8 mouse cellular contexts compared by ENCODE assay signal in the genomic region with DNA sequence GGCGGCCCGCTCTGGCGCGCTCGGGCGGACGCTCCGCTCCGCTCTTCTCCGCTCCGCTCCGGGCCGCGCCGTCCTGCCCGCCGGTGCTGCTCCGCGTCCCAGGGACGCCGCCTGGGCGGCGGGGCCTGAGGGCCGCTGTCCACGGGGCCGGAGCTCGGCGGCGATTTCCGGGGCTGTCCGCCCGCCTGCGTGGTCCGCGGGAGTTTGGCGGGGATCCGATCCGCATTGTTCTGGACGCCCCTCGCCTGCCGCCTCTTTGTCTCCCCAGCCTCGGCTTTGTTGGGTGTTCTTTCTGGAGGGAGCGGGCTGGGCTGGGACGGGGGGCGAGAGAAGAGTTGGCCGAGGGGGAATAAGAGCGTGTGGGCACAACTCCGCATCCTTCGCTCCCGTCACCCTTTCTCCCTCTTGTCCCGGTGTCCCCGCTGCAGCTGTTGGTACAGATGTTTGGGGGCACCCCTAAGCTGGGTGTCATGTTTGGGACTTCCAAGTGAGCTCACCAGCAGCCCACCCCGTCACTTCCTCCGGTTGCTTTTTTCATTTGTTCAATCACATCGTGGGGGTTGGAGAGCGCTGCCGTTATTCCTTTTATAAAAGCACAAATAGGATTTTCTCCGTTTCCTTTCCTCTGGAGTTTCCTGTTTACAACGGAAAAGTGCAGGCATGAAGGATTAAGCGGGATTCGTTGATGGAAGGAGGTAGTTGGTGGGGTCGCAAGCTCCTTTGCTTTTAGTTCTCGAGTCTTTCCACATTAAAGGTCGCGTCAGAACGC. TPM values are rescaled to one million over a fixed set of nuclear protein-coding genes. Genes with fewer than 3 reads are reported as not detected.
A peak's percentile ranks its signal among the peaks of the same experiment; 100 is the strongest.
DNase-seq lines count a peak whose midpoint lies in the region; ATAC-seq and TF ChIP-seq lines count a peak whose summit lies in the region.

No protein-coding gene starts in this region.

- peak overlapping the region; percentile 97 for H3K9ac ChIP-seq in embryonic facial prominence, embryonic 11.5 days (replicated peaks; ENCODE audit: low read length)
- peak overlapping the region; percentile 99 for H3K9ac ChIP-seq in heart, embryonic 11.5 days (ENCODE audit: low read depth, low read length)
- H3K9ac ChIP-seq in kidney, embryonic 16.5 days (replicated peaks; ENCODE audit: low read length): peak overlapping the region; percentile 93
- H3K9ac ChIP-seq in liver, postnatal 0 days (replicated peaks): peak overlapping the region; percentile 97
- peak overlapping the region; percentile 95 for H3K9ac ChIP-seq in neural tube, embryonic 12.5 days

- H3K4me2 ChIP-seq in embryonic facial prominence, embryonic 11.5 days (ENCODE audit: low read depth, low read length): peak overlapping the region; percentile 50
- H3K4me2 ChIP-seq in heart, embryonic 11.5 days: peak overlapping the region; percentile 73
- peak overlapping the region; percentile 83 for H3K4me2 ChIP-seq in kidney, embryonic 16.5 days (replicated peaks; ENCODE audit: low read depth, low read length)
- peak overlapping the region; percentile 91 for H3K4me2 ChIP-seq in liver, postnatal 0 days (ENCODE audit: low read depth, low read length)
- peak overlapping the region; percentile 78 for H3K4me2 ChIP-seq in neural tube, embryonic 12.5 days (replicated peaks)

- H3K27me3 ChIP-seq in embryonic facial prominence, embryonic 11.5 days (ENCODE audit: control insufficient read depth, insufficient read depth, low read length): no peaks in the 10 kb centered on the region
- H3K27me3 ChIP-seq in heart, embryonic 11.5 days (ENCODE audit: control insufficient read depth, insufficient read depth, low read length): no peaks in the 10 kb centered on the region
- H3K27me3 ChIP-seq in kidney, embryonic 16.5 days (ENCODE audit: insufficient read depth, low read length): no peaks in the 10 kb centered on the region
- no peaks in the 10 kb centered on the region for H3K27me3 ChIP-seq in liver, postnatal 0 days (ENCODE audit: insufficient read depth, low read length)
- H3K27me3 ChIP-seq in neural tube, embryonic 12.5 days (replicated peaks): no peaks in the 10 kb centered on the region

- DNase-seq in B cell, adult 2 months: peak; percentile 56 to 58
- peak; percentile 65 for DNase-seq in NIH3T3 (ENCODE audit: low read depth)
- DNase-seq in embryonic facial prominence, embryonic 11.5 days (ENCODE audit: low spot score): peak; percentile 67
- peak; percentile 63 for DNase-seq in liver, postnatal 0 days
- peak; percentile 74 for DNase-seq in thymus, postnatal 14 days

- no peak for TF ChIP-seq CTCF in liver, postnatal 0 days (IDR thresholded peaks at IDR 0.05; ENCODE audit: low read depth)

- H3K4me1 ChIP-seq in embryonic facial prominence, embryonic 11.5 days (ENCODE audit: control insufficient read depth, insufficient read depth, low read length): no peaks in the 10 kb centered on the region
- peaks cover 6% of the 10 kb centered on the region for H3K4me1 ChIP-seq in heart, embryonic 11.5 days (ENCODE audit: control insufficient read depth, insufficient read depth, low read length)
- H3K4me1 ChIP-seq in kidney, embryonic 16.5 days (ENCODE audit: insufficient read depth, low read length): peaks cover 28% of the 10 kb centered on the region
- peaks cover 20% of the 10 kb centered on the region for H3K4me1 ChIP-seq in liver, postnatal 0 days (ENCODE audit: insufficient read depth)
- peaks cover 20% of the 10 kb centered on the region for H3K4me1 ChIP-seq in neural tube, embryonic 12.5 days

- peak overlapping the region; percentile 82 for H3K27ac ChIP-seq in embryonic facial prominence, embryonic 11.5 days (replicated peaks; ENCODE audit: low read depth, low read length)
- H3K27ac ChIP-seq in heart, embryonic 11.5 days (ENCODE audit: low read depth, low read length): peak overlapping the region; percentile 92
- H3K27ac ChIP-seq in kidney, embryonic 16.5 days (ENCODE audit: low read length): peak overlapping the region; percentile 91
- peak overlapping the region; percentile 95 for H3K27ac ChIP-seq in liver, postnatal 0 days (ENCODE audit: low read depth)
- H3K27ac ChIP-seq in neural tube, embryonic 12.5 days: peak overlapping the region; percentile 88

- H3K4me3 ChIP-seq in embryonic facial prominence, embryonic 11.5 days (ENCODE audit: low read depth, low read length): peak overlapping the region; percentile 87
- peak overlapping the region; percentile 99 for H3K4me3 ChIP-seq in heart, embryonic 11.5 days (ENCODE audit: low read depth, low read length)
- peak overlapping the region; percentile 91 for H3K4me3 ChIP-seq in kidney, embryonic 16.5 days (ENCODE audit: low read length)
- H3K4me3 ChIP-seq in liver, postnatal 0 days (ENCODE audit: low read depth, low read length): peak overlapping the region; percentile 86
- H3K4me3 ChIP-seq in neural tube, embryonic 12.5 days: peak overlapping the region; percentile 96

- under 1% methylated on average over 57 of the region's 66 CpGs for WGBS in embryonic facial prominence, embryonic 11.5 days
- WGBS in heart, embryonic 11.5 days (ENCODE audit: insufficient replicate concordance): 2% methylated on average over 65 of the region's 66 CpGs
- under 1% methylated on average over 64 of the region's 66 CpGs for WGBS in kidney, embryonic 16.5 days
- under 1% methylated on average over 59 of the region's 66 CpGs for WGBS in liver, postnatal 0 days (ENCODE audit: insufficient replicate concordance)
- WGBS in neural tube, embryonic 12.5 days: under 1% methylated on average over 66 of the region's 66 CpGs

- no peaks in the 10 kb centered on the region for H3K36me3 ChIP-seq in embryonic facial prominence, embryonic 11.5 days (replicated peaks; ENCODE audit: control insufficient read depth, insufficient read depth, low read depth, low read length)
- H3K36me3 ChIP-seq in heart, embryonic 11.5 days (ENCODE audit: control insufficient read depth, insufficient read depth, low read length): no peaks in the 10 kb centered on the region
- no peaks in the 10 kb centered on the region for H3K36me3 ChIP-seq in kidney, embryonic 16.5 days (ENCODE audit: insufficient read depth, low read length)
- H3K36me3 ChIP-seq in liver, postnatal 0 days (replicated peaks; ENCODE audit: insufficient read depth, low read length): no peaks in the 10 kb centered on the region
- no peaks in the 10 kb centered on the region for H3K36me3 ChIP-seq in neural tube, embryonic 12.5 days

- H3K9me3 ChIP-seq in embryonic facial prominence, embryonic 11.5 days (replicated peaks; ENCODE audit: control insufficient read depth, low read length): no peaks in the 10 kb centered on the region
- H3K9me3 ChIP-seq in heart, embryonic 11.5 days (replicated peaks; ENCODE audit: control insufficient read depth, low read length): no peaks in the 10 kb centered on the region
- H3K9me3 ChIP-seq in kidney, embryonic 16.5 days (ENCODE audit: low read length): no peaks in the 10 kb centered on the region
- H3K9me3 ChIP-seq in liver, postnatal 0 days (ENCODE audit: low read length): no peaks in the 10 kb centered on the region
- H3K9me3 ChIP-seq in neural tube, embryonic 12.5 days: no peaks in the 10 kb centered on the region

- no peak for TF ChIP-seq EP300 in liver, postnatal 0 days (IDR thresholded peaks at IDR 0.05; ENCODE audit: low read depth)

- ATAC-seq in embryonic facial prominence, embryonic 11.5 days (replicated peaks; ENCODE audit: insufficient number of reproducible peaks, low FRiP score, low TSS enrichment, low read depth): peak; percentile 69
- peak; percentile 80 for ATAC-seq in heart, embryonic 11.5 days (replicated peaks; ENCODE audit: insufficient number of reproducible peaks, low FRiP score, low TSS enrichment)
- peak; percentile 85 for ATAC-seq in kidney, embryonic 16.5 days (ENCODE audit: low FRiP score, low TSS enrichment)
- peak; percentile 73 for ATAC-seq in liver, postnatal 0 days
- ATAC-seq in neural tube, embryonic 12.5 days (ENCODE audit: low FRiP score, low read depth): peak; percentile 81

RNA-seq across cellular contexts. Expression of a gene that starts 0.8 kb away (rescaled TPM):
- polyA plus RNA-seq in embryonic facial prominence, embryonic 11.5 days (2014; fragmentation: Nextera tagmentation; extraction: Ambion mirVana): 26.0 and 29.4 TPM in 2 replicates
- 17.3 and 19.0 TPM in 2 replicates for polyA plus RNA-seq in heart, embryonic 11.5 days (2014; fragmentation: Nextera tagmentation; extraction: Ambion mirVana)
- 29.1 and 29.9 TPM in 2 replicates for polyA plus RNA-seq in kidney, embryonic 16.5 days (2015; fragmentation: Nextera tagmentation; extraction: Ambion mirVana)
- polyA plus RNA-seq in liver, postnatal 0 days (2015; fragmentation: Nextera tagmentation; extraction: Ambion mirVana): 13.4 and 14.0 TPM in 2 replicates
- 29.3 and 33.8 TPM in 2 replicates for polyA plus RNA-seq in neural tube, embryonic 12.5 days (2016; fragmentation: Nextera tagmentation; extraction: Ambion mirVana)

Comparison
In these comparisons a context has a peak if more than half of its experiments do, and no peak if none do; other contexts are left out.
1. Peak in every context shown above with its lines: DNase-seq, ATAC-seq, H3K4me3 ChIP-seq and H3K27ac ChIP-seq.